Mouse (Mus musculus) kidney, adult 2 months (tissue): ENCODE data around the gene Kcnh4.

Experiments used
- CTCF ChIP-seq: fragments of 200-500 bp; conservative IDR thresholded peaks from 2 replicates; pipeline ENCODE4 v1.5.1; 2011; ENCODE audit warnings: low read depth, mild to moderate bottlenecking, control low read depth, low read length, moderate library complexity, mixed read lengths; ENCODE audit not compliant: insufficient read depth, insufficient read length
- POLR2A ChIP-seq: fragments of 200-500 bp; IDR thresholded peaks from one replicate; pipeline ENCODE4 v1.6.1; 2011; ENCODE audit warnings: low read depth, low read length, control low read depth

DNA sequence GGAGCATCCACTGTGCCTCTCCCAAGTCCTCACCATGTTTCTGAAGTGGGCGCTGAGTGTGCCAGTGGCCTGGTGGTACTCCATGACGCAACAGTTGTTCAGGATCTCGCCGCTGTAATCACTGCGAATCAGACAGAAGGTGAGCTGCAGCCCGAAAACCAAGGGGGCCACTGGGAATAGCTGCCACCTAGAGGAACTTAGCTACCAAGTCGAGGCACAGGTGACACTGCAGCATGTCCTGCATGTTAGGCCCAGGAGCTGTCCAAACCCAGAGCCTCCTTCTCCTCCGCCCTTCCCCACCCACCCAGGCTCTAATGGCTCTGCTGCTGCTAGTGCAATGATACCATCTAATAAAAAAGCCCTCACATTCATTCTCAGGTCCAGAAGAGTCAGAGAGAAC lies 36.8 kb upstream of the Kcnh4 start:
- TF ChIP-seq CTCF: no peak
- TF ChIP-seq POLR2A: no peak
